Mouse (Mus musculus): ENCODE results near the gene Vwce. TPM values are rescaled to one million over a fixed set of nuclear protein-coding genes. Genes with fewer than 3 reads are reported as not detected.

The Vwce gene
- total RNA-seq, 2 experiments from 2014 or later: 1.3 to 1.8 TPM

DNA sequence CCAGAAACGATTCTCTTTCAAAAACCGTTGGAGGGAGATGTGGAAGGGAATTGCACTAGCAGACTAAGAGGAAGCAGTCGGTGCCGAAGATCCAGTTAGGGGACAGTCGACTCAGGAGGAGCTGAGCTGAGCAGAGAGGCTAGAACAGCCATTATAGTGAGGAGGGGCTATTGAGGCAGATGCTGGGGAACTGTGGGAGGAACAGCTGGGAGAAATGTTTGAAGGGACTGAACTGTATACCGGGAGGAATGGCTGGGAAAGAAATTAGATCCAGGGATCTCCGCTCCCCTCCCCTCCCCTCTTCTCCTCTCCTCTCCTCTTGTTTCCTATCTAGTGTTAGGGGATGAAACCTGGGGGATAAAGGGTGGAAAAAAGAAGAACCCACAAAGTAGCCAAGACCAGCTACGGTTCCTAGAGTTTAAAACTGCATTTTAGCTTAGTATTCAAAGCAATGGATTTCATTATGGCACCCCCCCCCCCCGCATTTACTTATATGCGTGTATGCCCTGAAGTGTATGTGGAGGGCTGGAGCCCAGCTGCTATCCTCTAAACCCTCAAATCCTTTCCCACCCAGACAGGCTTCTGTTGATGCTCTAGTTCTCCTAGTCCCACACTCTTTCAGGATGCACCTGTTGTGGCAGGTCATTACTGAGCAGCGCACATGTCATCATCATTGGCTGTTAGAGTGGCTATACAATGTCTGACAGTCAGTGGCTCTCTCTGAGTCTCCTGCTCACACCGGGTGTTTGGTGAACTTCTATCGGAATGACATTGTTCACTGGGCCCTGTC is 6.8 kb downstream of the Vwce start:
- DNase-seq: no peak
- intact Hi-C loops (cut with DNase I): no loop called here

DNA sequence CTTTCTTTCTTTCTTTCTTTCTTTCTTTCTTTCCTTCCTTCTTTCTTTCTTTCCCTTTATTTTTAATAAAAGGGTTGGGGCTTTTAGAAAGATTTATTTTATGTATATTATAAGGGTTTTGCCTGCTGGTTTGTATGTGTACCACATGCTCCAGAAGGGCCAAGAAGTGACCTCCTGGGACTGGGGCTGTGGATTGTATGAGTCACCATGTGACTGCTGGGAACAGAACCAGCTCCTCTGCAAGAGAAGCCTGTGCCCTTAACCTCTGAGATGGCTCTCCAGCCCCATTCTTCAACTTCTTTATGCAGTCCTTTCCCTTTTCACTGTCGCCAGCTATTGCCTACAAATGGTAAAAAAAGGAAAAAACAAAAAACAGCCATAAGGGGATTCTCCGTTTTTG is 11.6 kb downstream of the Vwce start:
- no peak for DNase-seq
- intact Hi-C loops (cut with DNase I): no loop called here

- DNase-seq: no peak
- intact Hi-C loops (cut with DNase I): no loop called here
Measured at GRCm38 (mm10) chr19:10648156-10648555, 14.1 kb downstream of the Vwce start.

DNA sequence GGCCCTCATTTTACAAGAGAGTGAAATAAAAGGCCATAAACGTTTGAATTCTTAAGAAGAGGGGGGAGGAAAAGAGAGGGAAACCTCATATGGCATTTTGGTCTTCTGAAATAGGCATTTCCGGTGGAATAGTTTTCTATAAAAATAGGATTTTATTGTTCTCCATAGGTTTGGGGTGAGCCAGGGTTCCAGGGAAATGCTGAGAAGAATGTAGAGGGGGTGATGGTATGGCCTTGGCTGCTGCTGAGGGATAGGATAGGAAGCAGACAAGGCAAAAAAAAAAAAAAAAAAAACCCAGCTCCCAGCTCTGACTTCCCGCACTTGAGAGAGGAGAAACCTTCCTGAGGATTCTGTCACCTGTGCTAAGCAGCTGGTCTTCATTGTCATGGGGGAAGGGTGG is 22.0 kb downstream of the Vwce start:
- intact Hi-C loops (cut with DNase I): no loop called here
- no peak for DNase-seq

- intact Hi-C loops (cut with DNase I): no loop called here
- no peak for DNase-seq
Measured at GRCm38 (mm10) chr19:10657742-10658141, 23.7 kb downstream of the Vwce start.

GRCm38 (mm10) chr19:10658406-10658805 is 24.4 kb downstream of the Vwce start:
- no peak for DNase-seq
- intact Hi-C loops (cut with DNase I): no loop called here

DNA sequence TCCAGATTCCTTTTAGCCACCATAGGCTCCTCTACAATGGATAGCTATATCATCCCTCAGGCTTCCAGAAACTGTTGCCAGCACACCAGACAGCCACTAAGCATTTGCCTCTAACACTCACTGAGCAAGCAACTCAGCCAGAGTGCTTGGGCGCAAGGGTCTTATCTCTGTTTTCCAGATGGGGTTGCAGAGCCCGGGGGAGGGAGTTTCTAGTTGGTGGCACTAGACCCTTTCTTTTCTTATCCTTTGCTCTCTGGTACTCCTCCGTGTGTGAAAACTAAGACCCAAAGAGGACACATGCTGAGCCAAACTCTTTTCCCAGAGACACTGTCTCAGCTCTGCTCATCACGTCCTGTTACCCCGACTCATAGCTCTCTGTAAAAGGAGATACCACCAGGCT is 27.4 kb downstream of the Vwce start:
- no peak for DNase-seq
- intact Hi-C loops (cut with DNase I): no loop called here

DNA sequence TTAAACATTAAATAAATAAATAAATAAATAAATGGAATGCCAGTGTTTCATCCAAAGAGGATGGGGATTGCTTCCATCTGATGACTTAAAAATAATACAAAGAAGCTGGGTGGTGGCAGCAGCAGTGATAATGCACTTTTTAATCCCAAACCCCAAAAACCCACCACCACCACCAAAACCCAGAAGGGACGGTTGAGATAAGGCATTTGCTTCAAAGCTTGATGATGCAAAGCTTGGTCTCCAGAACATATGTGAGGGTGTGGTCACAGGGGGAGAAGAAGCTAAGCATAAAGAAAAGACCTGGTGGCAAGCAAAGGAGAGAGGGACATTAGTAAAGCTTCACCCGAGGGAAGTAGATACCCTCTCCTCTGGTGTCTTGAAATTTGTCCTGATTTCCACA is 27.9 kb downstream of the Vwce start:
- intact Hi-C loops (cut with DNase I): no loop called here
- DNase-seq: no peak

DNA sequence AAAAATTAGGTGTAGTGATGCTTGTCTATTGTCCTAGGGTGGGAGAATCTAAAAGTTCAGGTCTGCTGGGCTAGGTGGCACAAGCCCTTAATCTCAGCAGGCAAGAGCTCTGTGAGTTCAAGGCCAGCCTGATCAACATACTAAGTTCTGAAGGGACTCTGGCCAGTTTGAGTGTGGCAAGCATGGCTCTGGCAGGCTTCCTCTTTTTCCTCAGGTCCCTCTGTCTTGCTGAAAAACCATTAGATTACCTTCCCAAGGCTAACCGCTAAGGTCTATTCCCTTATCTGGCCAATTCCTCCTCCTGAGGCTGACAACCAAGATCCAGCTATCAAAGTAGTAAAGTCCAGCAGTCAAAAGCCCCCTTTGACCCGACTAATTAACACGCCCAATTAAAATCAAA is 28.7 kb downstream of the Vwce start:
- DNase-seq: no peak
- intact Hi-C loops (cut with DNase I): no loop called here

GRCm38 (mm10) chr19:10665093-10665492 is 31.1 kb downstream of the Vwce start:
- intact Hi-C loops (cut with DNase I): loop anchor here (5.0 kb wide), 1 partner anchor 297 kb away; no protein-coding TSS in a partner anchor
- DNase-seq: no peak

DNA sequence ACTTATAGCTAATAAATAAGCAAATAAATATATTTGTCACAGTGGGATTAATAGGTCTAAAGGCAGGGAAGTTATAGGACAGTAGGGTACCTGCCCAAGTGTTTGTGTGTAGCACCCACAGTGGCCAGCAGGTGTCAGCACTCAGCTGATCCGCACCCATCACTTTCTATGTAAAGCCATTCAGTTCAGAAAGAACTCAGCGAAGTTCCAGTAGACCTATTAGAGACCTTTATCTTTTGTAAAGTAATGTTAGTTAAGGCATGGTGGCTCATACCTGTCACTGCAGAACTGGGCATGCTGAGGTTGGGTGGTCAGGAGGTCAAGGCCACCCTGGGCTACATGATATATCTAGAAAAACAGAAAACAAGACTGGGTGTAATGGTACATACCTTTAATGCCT is 31.5 kb downstream of the Vwce start:
- peak; percentile 68 for DNase-seq
- intact Hi-C loops (cut with DNase I): loop anchor here (5.0 kb wide), 1 partner anchor 297 kb away; no protein-coding TSS in a partner anchor

- intact Hi-C loops (cut with DNase I): no loop called here
- DNase-seq: no peak
Measured at GRCm38 (mm10) chr19:10671319-10671718, 37.3 kb downstream of the Vwce start.

GRCm38 (mm10) chr19:10671854-10672417 is 37.9 kb downstream of the Vwce start:
- no peak for DNase-seq
- intact Hi-C loops (cut with DNase I): no loop called here

DNA sequence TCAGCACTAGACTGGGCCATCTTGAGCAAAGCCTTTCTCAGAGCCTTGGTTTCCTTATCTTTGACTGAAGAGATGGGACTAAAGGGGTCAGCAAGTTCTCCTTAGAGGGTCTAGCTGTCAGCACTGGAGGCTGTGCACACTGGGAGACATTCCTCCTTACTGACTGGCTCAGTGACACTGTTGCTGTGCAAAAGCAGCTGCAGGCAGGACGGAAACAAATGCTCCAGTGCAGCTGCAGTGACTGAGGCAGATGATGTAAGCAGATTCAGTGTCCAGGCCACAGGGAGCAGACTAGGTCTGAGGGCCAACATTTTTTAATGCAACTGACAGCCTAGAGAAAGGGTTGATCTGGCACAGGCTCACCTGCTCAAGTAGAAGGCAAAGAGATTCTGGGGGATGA is 39.3 kb downstream of the Vwce start:
- DNase-seq: no peak
- intact Hi-C loops (cut with DNase I): no loop called here

DNA sequence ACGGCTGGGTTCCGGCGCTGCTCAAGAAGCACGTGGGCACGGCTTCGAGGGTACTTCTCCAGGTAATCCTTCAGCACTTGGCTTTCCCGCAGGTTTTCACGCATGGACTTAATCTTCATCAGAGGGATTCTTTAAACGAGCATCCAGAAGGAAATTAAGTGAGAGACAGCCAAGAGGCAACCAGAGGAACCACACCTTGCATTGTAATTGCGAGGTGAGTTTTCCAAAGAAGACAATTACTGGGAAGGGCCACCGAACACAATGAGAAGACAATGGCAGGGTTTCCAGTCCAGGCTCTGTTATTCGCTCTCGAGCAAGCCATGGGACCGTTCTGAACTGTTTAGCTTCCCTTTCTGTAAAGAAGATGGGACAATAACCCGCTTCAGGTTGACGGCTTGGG is 42.6 kb downstream of the Vwce start:
- intact Hi-C loops (cut with DNase I): no loop called here
- DNase-seq: no peak

GRCm38 (mm10) chr19:10677915-10678771 is 44.1 kb downstream of the Vwce start, which contains the start of gene Pga5:
Gene Pga5 (minus strand): TSS chr19:10678071.
- DNase-seq: peak; percentile 95
- intact Hi-C loops (cut with DNase I): no loop called here

DNA sequence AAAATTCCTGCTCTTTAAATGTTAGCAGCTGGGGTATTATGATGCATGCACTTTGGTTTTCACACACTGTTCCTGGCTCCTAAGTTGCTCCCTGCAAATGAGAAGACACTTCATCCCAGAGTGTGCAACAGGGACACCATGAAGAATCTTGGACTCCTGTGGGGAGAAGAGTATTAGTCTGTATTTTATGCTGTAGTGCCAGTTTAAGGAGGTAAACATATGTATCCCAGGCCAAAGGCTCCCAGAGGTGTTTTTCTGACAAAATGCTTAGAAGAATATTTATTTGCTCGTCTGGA is 44.7 kb downstream of the Vwce start:
- intact Hi-C loops (cut with DNase I): no loop called here

DNA sequence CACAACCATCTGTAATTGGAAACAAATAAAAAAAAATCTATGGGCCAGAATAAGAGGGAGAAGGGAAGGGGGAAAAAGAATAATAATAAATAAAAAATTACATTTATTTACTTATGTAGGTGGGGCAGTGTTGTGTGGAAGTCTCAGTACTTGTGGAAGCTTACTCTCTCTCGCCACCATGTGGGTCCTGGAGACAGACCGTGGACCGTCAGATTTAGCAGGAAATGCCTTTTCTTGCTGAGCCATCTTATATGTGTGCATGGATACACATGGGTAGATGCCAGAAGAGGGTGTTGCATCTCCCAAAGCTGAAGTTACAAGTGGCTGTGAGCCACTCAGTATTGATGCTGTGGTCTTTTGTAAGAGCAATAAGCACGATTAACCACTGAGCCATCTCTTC is 47.6 kb downstream of the Vwce start:
- intact Hi-C loops (cut with DNase I): no loop called here
- no peak for DNase-seq

More for the DNA sequence above, 44.7 kb downstream of the Vwce start:
- DNase-seq: no peak

DNA sequence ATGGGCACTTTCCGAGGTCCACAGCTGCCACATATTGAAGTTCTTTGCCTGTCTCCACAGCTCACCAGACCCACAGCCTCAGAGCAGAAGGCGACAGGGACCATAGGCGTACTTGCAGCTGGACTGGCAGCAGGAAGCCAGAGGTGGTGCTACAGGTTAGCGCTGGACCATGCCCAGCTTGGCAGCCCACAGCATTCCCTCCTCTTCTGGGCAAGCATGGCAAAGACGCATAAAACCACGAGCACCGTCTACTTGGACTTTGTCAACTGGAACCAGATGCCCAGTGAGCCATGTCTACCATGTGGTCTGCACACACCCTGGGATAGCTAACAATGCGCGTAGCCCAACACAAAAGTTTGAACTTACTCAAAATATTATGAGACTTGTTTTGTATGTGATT is 51.1 kb downstream of the Vwce start:
- no peak for DNase-seq
- intact Hi-C loops (cut with DNase I): no loop called here

DNA sequence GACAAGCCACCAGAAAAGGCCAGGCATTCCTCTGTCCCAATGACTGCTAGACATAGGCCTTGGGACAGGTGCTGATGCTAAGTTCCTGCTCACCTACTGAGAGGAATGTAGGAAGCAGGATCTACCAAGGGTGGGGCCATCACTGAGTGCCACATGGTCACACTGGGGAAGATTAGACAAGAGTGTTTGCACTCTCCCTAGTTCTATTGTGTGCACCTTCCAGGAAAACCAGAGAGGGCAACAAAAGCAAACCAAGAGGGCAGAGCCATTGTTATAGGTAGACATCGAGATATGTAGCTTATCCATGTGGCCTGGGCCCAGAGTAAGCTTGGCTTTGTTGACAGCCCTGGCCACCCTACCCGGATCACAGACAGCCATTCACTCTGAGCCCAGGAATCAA is 51.7 kb downstream of the Vwce start:
- intact Hi-C loops (cut with DNase I): no loop called here
- no peak for DNase-seq

GRCm38 (mm10) chr19:10688537-10689352 is 54.7 kb downstream of the Vwce start, which contains the start of gene Vps37c:
Gene Vps37c (plus strand): TSS chr19:10688735.
- intact Hi-C loops (cut with DNase I): no loop called here
- peak; percentile 96 for DNase-seq
